Mouse (Mus musculus) olfactory bulb, adult 2 months (tissue): ENCODE measurements around the gene Hcn3.

Experiments
- CTCF ChIP-seq: fragments of 200-500 bp; IDR thresholded peaks from 2 replicates; pipeline ENCODE4 v1.5.1; 2012; ENCODE audit warnings: low read depth, mild to moderate bottlenecking, low read length, moderate library complexity; ENCODE audit not compliant: insufficient read depth
- POLR2A ChIP-seq: fragments of 200-500 bp; IDR thresholded peaks from 2 replicates; pipeline ENCODE4 v1.6.1; 2012; ENCODE audit warnings: mild to moderate bottlenecking, low read depth, low read length, moderate library complexity; ENCODE audit not compliant: insufficient read depth

DNA sequence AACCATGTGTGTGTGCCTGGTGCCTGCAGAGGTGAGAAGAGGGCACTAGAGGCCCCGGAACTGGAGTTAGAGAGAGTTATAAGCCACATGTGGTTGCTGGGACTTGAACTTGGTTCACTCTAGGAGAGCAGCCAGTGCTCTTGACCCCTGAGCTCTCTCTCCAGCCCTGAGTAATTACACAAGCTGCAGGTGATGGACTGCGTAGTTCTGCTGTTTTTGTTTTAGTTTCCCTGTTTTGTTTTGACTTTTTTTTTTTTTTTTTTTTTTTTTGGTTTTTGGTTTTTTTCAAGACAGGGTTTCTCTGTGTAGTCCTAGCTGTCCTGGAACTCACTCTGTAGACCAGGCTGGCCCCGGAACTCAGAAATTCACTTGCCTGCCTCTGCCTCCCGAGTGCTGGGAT, 1.8 kb upstream of the Hcn3 start:
- TF ChIP-seq CTCF: no peak
- no peak for TF ChIP-seq POLR2A
